Mouse (Mus musculus) liver, embryonic 14.5 days (tissue): ENCODE results near the gene R3hdm4. TPM values are rescaled to one million over a fixed set of nuclear protein-coding genes. Genes with fewer than 3 reads are reported as not detected.
"Not testable (repeated sequence)": the region's sequence is repeated elsewhere in the genome, so short reads cannot be mapped to it uniquely, and the experiment has no call there.

ENCODE experiments used
- ATAC-seq: fragments of 200-750 bp; cut with Nextera tagmentation; 2 replicates; pipeline ENCODE4 v1.8.0; 2017; ENCODE audit warnings: moderate number of reproducible peaks, mild to moderate bottlenecking, moderate library complexity; ENCODE audit not compliant: insufficient read depth
- DNase-seq, 3 experiments: peaks; one replicate each; pipeline ENCODE4 v3.0.0-alpha.2; 2012 to 2013; ENCODE audit warnings: low read depth in 3 of 3, low spot score in 3 of 3
- H3K27ac ChIP-seq: fragments of 300-500 bp; sonication (generic); 2 replicates; pipeline ENCODE4 v1.5.1; 2014; ENCODE audit warnings: moderate library complexity, mild to moderate bottlenecking, control low read depth, inconsistent platforms
- H3K27me3 ChIP-seq: fragments of 300-500 bp; sonication (generic); 2 replicates; pipeline ENCODE4 v1.6.1; 2014; ENCODE audit warnings: mild to moderate bottlenecking, low read length, moderate library complexity; ENCODE audit not compliant: control insufficient read depth, insufficient read depth
- H3K36me3 ChIP-seq: fragments of 300-500 bp; sonication (generic); replicated peaks from 2 replicates; pipeline ENCODE4 v1.6.1; 2014; ENCODE audit warnings: low read depth; ENCODE audit not compliant: control insufficient read depth, insufficient read depth
- H3K4me1 ChIP-seq, 2 experiments: fragments of 200-500 bp in 1 of 2; fragments of 300-500 bp in 1 of 2; sonication (generic) in 1 of 2; replicated peaks; 2 replicates each; pipeline ENCODE4 v1.6.1; 2012 to 2014; ENCODE audit warnings: antibody characterized with exemption in 1 of 2, inconsistent platforms in 1 of 2, low read length in 1 of 2; ENCODE audit not compliant: control insufficient read depth in 2 of 2, insufficient read depth in 2 of 2
- H3K4me2 ChIP-seq: fragments of 300-500 bp; sonication (generic); 2 replicates; pipeline ENCODE4 v1.6.1; 2014; ENCODE audit warnings: low read depth, mild to moderate bottlenecking, control low read depth, moderate library complexity
- H3K4me3 ChIP-seq, 2 experiments: fragments of 200-500 bp in 1 of 2; fragments of 300-500 bp in 1 of 2; sonication (generic) in 1 of 2; 2 replicates each; pipeline ENCODE4 v1.5.1; 2012 to 2014; ENCODE audit warnings: low read depth in 2 of 2, low read length in 2 of 2, mild to moderate bottlenecking in 2 of 2, control low read depth in 1 of 2, inconsistent platforms in 1 of 2, moderate library complexity in 1 of 2; ENCODE audit not compliant: insufficient read depth in 1 of 2
- H3K9ac ChIP-seq: fragments of 300-500 bp; sonication (generic); replicated peaks from 2 replicates; pipeline ENCODE4 v1.6.1; 2014; ENCODE audit warnings: mild to moderate bottlenecking, control low read depth, moderate library complexity
- H3K9me3 ChIP-seq: fragments of 300-500 bp; sonication (generic); 2 replicates; pipeline ENCODE4 v1.6.1; 2016; ENCODE audit warnings: low read length, mixed read lengths; ENCODE audit not compliant: control insufficient read depth
- CTCF ChIP-seq: IDR thresholded peaks from 2 replicates; pipeline ENCODE4 v1.5.1; 2016; ENCODE audit warnings: antibody characterized with exemption, low read depth, control low read depth
- EP300 ChIP-seq: IDR thresholded peaks from 2 replicates; pipeline ENCODE4 v1.6.1; 2016; ENCODE audit warnings: antibody characterized with exemption, low read depth
- WGBS: fragments of 180-500 bp; shearing (Covaris S2); extraction: QIAGEN DNeasy Blood & Tissue Kit; methylation state at CpG from one replicate; pipeline ENCODE4 v1.1.7; 2014; ENCODE audit not compliant: insufficient replicate concordance; 5-methylcytosine and 5-hydroxymethylcytosine counted together
- polyA plus RNA-seq, 2 experiments: library from polyadenylated mRNA; depleted of rRNA in 1 of 2; stranded (reverse) in 1 of 2; unstranded in 1 of 2; fragments of >200 nt; fragmentation: Nextera tagmentation in 1 of 2; extraction: Ambion mirVana in 1 of 2; gene quantifications; 2 replicates each; pipeline versions ENCODE4 v1.2.1 to v1.2.3; 2012 to 2014

R3hdm4 gene
- polyA plus RNA-seq, 2 experiments: 34.7 to 38.5 TPM

DNA sequence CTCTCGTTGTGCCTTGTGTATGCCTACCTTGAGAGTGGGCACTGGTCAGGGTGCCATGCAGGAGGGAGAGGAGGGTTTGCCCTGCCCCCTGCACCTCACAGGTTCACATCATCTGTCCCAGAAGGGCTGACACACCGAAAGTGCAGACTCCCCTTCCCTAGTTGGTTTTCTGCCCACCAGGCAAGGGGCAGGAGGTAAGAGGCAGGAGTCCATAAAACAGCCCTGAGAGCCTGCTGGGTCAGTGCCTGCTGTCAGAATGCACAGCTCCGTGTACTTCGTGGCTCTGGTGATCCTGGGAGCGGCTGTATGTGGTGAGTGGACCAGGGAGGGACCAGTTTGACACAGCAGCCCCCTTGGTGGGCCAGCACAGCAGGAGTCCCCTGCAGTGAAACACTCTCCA lies 30.3 kb downstream of the R3hdm4 start, which contains the start of gene Cfd:
Gene Cfd (plus strand): TSS at position 184 of the 400 bp plus-strand sequence.
- Histone ChIP-seq H3K36me3 (no peaks in the 10 kb centered on the region), H3K4me3 (no peak within 1 kb of the TSS), H3K9me3 (no peaks in the 10 kb centered on the region), H3K4me2 (no peak within 1 kb of the TSS), H3K9ac (no peak within 1 kb of the TSS), H3K27ac (no peak within 1 kb of the TSS), H3K27me3 (no peaks in the 10 kb centered on the region), H3K4me1 (no peaks in the 10 kb centered on the region)
- no peak for ATAC-seq
- TF ChIP-seq CTCF: no peak
- no peak for TF ChIP-seq EP300
- WGBS: 49% methylated on average over 5 of the region's 5 CpGs
- no peak for DNase-seq

DNA sequence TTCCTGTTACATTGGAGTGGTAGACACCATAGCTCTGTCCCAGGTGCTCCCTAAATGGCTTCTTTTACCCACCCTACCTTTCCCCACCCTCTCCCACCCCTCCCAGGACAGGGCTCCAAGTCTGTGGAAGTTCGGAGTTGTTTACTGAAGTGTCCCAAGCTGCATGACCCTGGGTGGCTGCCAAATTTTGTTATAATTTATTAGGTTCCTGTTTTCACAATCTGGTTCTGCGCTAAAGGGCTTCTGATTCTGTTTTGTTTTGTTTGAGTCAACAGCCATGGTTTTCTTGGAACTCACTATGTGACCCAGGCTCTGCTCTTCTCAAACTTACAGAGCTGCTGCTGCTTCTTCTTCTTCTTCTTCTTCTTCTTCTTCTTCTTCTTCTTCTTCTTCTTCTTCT lies 31.6 kb downstream of the R3hdm4 start:
- no peak overlapping the region for H3K9ac ChIP-seq
- H3K27me3 ChIP-seq: no peaks in the 10 kb centered on the region
- no peaks in the 10 kb centered on the region for H3K4me1 ChIP-seq
- no peak overlapping the region for H3K27ac ChIP-seq
- DNase-seq: no peak
- 38% methylated on average over 2 of the region's 2 CpGs for WGBS
- no peaks in the 10 kb centered on the region for H3K36me3 ChIP-seq
- no peak for TF ChIP-seq CTCF
- TF ChIP-seq EP300: no peak
- no peak overlapping the region for H3K4me2 ChIP-seq
- no peaks in the 10 kb centered on the region for H3K9me3 ChIP-seq
- no peak overlapping the region for H3K4me3 ChIP-seq
- ATAC-seq: no peak

DNA sequence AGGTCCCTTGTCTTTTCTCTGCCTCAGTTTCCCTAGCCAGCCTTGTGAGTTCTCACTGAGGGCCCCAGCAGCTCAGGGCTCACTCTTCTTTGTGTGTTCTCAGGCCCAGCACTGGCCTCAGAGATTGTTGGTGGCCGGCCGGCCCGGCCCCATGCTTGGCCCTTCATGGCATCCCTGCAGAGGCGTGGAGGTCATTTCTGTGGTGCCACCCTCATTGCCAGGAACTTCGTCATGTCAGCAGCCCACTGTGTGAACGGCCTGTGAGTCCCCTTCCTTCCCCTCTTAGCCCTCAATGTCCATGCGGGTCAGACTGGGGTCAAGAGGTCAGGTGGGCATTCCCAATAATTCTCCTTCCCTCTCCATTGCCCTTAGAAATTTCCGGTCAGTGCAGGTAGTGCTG lies 34.4 kb downstream of the R3hdm4 start:
- DNase-seq (no peak), ATAC-seq (no peak)
- Histone ChIP-seq H3K36me3 (no peaks in the 10 kb centered on the region), H3K27ac (no peak overlapping the region), H3K4me3 (no peak overlapping the region), H3K9me3 (no peaks in the 10 kb centered on the region), H3K4me2 (no peak overlapping the region), H3K27me3 (no peaks in the 10 kb centered on the region; the same call in 1 of the 2 replicates), H3K9ac (no peak overlapping the region), H3K4me1 (peaks cover 0 to 6% of the 10 kb centered on the region in 2 experiments; a peak in 2 of 4 replicates)
- WGBS: 70% methylated on average over 8 of the region's 8 CpGs
- TF ChIP-seq CTCF: no peak
- TF ChIP-seq EP300: no peak

DNA sequence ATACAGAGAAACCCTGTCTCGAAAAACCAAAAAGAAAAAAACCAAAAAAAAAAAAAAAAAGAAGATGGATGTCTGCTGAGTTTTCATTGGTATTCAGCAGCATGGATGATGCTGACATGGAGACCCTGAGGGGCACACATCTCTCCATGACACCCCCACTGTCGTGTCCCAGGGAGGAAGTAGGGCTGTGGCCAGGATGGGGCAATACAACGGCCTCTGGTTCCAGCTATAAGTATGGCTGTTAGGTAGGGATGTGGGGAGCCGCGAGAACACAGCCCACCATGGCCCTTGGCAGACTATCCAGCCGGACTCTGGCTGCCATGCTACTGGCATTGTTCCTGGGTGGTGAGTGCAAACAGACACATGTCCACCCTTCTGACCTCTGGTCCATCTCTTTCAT lies 35.0 kb downstream of the R3hdm4 start, which contains the start of gene Elane:
Gene Elane (plus strand): TSS at position 194 of the 400 bp plus-strand sequence.
- H3K27ac ChIP-seq: no peak within 1 kb of the TSS
- no peak within 1 kb of the TSS for H3K4me2 ChIP-seq
- no peaks in the 10 kb centered on the region for H3K36me3 ChIP-seq
- TF ChIP-seq CTCF (no peak), EP300 (no peak)
- peaks cover 0 to 11% of the 10 kb centered on the region in 2 experiments; a peak in 2 of 4 replicates for H3K4me1 ChIP-seq
- ATAC-seq (no peak), DNase-seq (no peak)
- no peak within 1 kb of the TSS for H3K4me3 ChIP-seq
- no peaks in the 10 kb centered on the region for H3K9me3 ChIP-seq
- 61% methylated on average over 6 of the region's 6 CpGs for whole genome bisulfite sequencing
- no peaks in the 10 kb centered on the region; the same call in 1 of the 2 replicates for H3K27me3 ChIP-seq
- no peak within 1 kb of the TSS for H3K9ac ChIP-seq

DNA sequence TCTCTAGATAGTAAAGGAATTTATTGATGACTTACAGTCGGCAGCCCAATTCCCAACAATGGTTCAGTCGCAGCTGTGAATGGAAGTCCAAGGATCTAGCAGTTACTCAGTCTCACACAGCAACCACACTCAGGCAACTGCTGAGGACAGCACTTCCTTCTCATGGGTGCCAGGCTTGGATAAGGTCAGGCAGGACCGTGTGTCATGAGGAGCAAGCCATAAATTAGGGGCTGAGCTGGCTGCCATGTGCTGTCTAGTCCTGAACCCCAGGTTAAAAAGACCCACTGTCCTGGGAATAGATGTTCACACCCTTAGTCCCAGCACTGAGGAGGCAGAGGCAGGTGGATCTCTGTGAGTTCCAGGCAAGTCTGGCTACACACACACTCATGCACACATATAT lies 36.1 kb downstream of the R3hdm4 start:
- H3K4me2 ChIP-seq, H3K36me3 ChIP-seq, H3K4me3 ChIP-seq, ATAC-seq, DNase-seq, H3K27ac ChIP-seq, H3K9me3 ChIP-seq, H3K9ac ChIP-seq, H3K27me3 ChIP-seq: not testable (repeated sequence)
- WGBS: 16% methylated on average over 2 of the region's 3 CpGs
- peaks cover 6 to 16% of the 10 kb centered on the region in 2 experiments for H3K4me1 ChIP-seq
